Mouse (Mus musculus) MEL (cell line): Measurements from ENCODE around the gene Bicd2.

Experiments
- CTCF ChIP-seq, 3 experiments: IDR thresholded peaks in 2 of 3; conservative IDR thresholded peaks in 1 of 3; 2 replicates each; pipeline ENCODE4 v1.5.1; 2011 to 2012; ENCODE audit warnings: low read length in 3 of 3, low read depth in 2 of 3, mild to moderate bottlenecking in 2 of 3, improper control_type of control experiment in 1 of 3, inconsistent platforms in 1 of 3, mixed read lengths in 1 of 3, moderate library complexity in 1 of 3; ENCODE audit not compliant: control insufficient read depth in 1 of 3, insufficient read depth in 1 of 3, poor library complexity in 1 of 3, severe bottlenecking in 1 of 3
- ELF1 ChIP-seq: IDR thresholded peaks from 2 replicates; pipeline ENCODE4 v1.6.1; 2014; ENCODE audit warnings: low read depth, mild to moderate bottlenecking, inconsistent platforms, low read length, improper control_type of control experiment, moderate library complexity
- EP300 ChIP-seq, 2 experiments: IDR thresholded peaks; 2 replicates each; pipeline ENCODE4 v1.6.1; 2011; ENCODE audit warnings: improper control_type of control experiment in 2 of 2, low read length in 2 of 2, low read depth in 1 of 2, mild to moderate bottlenecking in 1 of 2
- GATA1 ChIP-seq: IDR thresholded peaks from 2 replicates; pipeline ENCODE4 v1.6.1; 2011; ENCODE audit warnings: low read depth, low read length, improper control_type of control experiment
- KAT2A ChIP-seq: conservative IDR thresholded peaks from 2 replicates; pipeline ENCODE4 v1.6.1; 2012; ENCODE audit warnings: low read depth, low read length, improper control_type of control experiment, inconsistent platforms
- NRF1 ChIP-seq: IDR thresholded peaks from 2 replicates; pipeline ENCODE4 v1.6.1; 2014; ENCODE audit warnings: low read depth, mild to moderate bottlenecking, inconsistent platforms, low read length, improper control_type of control experiment, moderate library complexity; ENCODE audit not compliant: poor library complexity, insufficient read depth, severe bottlenecking
- POLR2A ChIP-seq, 2 experiments: IDR thresholded peaks; 2 replicates each; pipeline ENCODE4 v1.6.1; 2011 to 2012; ENCODE audit warnings: low read length in 2 of 2, mild to moderate bottlenecking in 2 of 2, control low read depth in 1 of 2, improper control_type of control experiment in 1 of 2, low read depth in 1 of 2, moderate library complexity in 1 of 2; ENCODE audit not compliant: control insufficient read depth in 1 of 2, insufficient read depth in 1 of 2, poor library complexity in 1 of 2
- TAL1 ChIP-seq: IDR thresholded peaks from 2 replicates; pipeline ENCODE4 v1.6.1; 2012; ENCODE audit warnings: mild to moderate bottlenecking, inconsistent platforms, low read length, moderate library complexity, mixed read lengths

GRCm38 (mm10) chr13:49391374-49391773, 50.0 kb downstream of the Bicd2 start:
- TF ChIP-seq CTCF (IDR thresholded peaks at IDR 0.05 in 2 of 3, conservative IDR thresholded peaks at IDR 0.05 in 1 of 3; ENCODE audit: control insufficient read depth in 1 of 3, insufficient read depth in 1 of 3, low read depth in 2 of 3, low read length in 3 of 3, poor library complexity in 1 of 3, severe bottlenecking in 1 of 3): peak; percentile 46 to 75 (median 57)
- TF ChIP-seq GATA1: no peak
- no peak for TF ChIP-seq EP300 (IDR thresholded peaks at IDR 0.05; ENCODE audit: low read depth in 1 of 2, low read length in 2 of 2)
- TF ChIP-seq NRF1: no peak
- no peak for TF ChIP-seq KAT2A
- no peak for TF ChIP-seq TAL1
- no peak for TF ChIP-seq ELF1
- no peak for TF ChIP-seq POLR2A (IDR thresholded peaks at IDR 0.05; ENCODE audit: control insufficient read depth in 1 of 2, insufficient read depth in 1 of 2, low read depth in 1 of 2, low read length in 2 of 2, poor library complexity in 1 of 2)
